Mouse (Mus musculus) kidney, embryonic 16.5 days (tissue): ENCODE measurements around the gene Vmn1r85. TPM values are rescaled to one million over a fixed set of nuclear protein-coding genes. Genes with fewer than 3 reads are reported as not detected.
A peak's percentile ranks its signal among the peaks of the same experiment; 100 is the strongest.
"Not testable (repeated sequence)": the region's sequence is repeated elsewhere in the genome, so short reads cannot be mapped to it uniquely, and the experiment has no call there.

Experiments
- ATAC-seq: fragments of 200-750 bp; cut with Nextera tagmentation; 2 replicates; pipeline ENCODE4 v1.8.0; 2017; ENCODE audit warnings: moderate TSS enrichment; ENCODE audit not compliant: low FRiP score, low TSS enrichment
- H3K27ac ChIP-seq: fragments of 300-500 bp; sonication (generic); 2 replicates; pipeline ENCODE4 v1.5.1; 2014; ENCODE audit warnings: low read length
- H3K27me3 ChIP-seq: fragments of 300-500 bp; sonication (generic); 2 replicates; pipeline ENCODE4 v1.6.1; 2014; ENCODE audit warnings: low read length, control low read depth, mixed read lengths; ENCODE audit not compliant: insufficient read depth
- H3K36me3 ChIP-seq: fragments of 300-500 bp; sonication (generic); 2 replicates; pipeline ENCODE4 v1.6.1; 2014; ENCODE audit warnings: low read length, control low read depth, mixed read lengths; ENCODE audit not compliant: insufficient read depth
- H3K4me1 ChIP-seq: fragments of 300-500 bp; sonication (generic); 2 replicates; pipeline ENCODE4 v1.6.1; 2014; ENCODE audit warnings: low read length, control low read depth, mixed read lengths; ENCODE audit not compliant: insufficient read depth
- H3K4me2 ChIP-seq: fragments of 300-500 bp; sonication (generic); replicated peaks from 2 replicates; pipeline ENCODE4 v1.6.1; 2014; ENCODE audit warnings: low read depth, low read length
- H3K4me3 ChIP-seq: fragments of 300-500 bp; sonication (generic); 2 replicates; pipeline ENCODE4 v1.5.1; 2014; ENCODE audit warnings: mild to moderate bottlenecking, low read length
- H3K9ac ChIP-seq: fragments of 300-500 bp; sonication (generic); replicated peaks from 2 replicates; pipeline ENCODE4 v1.6.1; 2014; ENCODE audit warnings: low read length
- H3K9me3 ChIP-seq: fragments of 300-500 bp; sonication (generic); 2 replicates; pipeline ENCODE4 v1.6.1; 2016; ENCODE audit warnings: low read length, control low read depth
- WGBS: fragments of 180-500 bp; shearing (Covaris S2); extraction: QIAGEN DNeasy Blood & Tissue Kit; methylation state at CpG from one replicate; pipeline ENCODE4 v1.1.7; 2014; 5-methylcytosine and 5-hydroxymethylcytosine counted together
- polyA plus RNA-seq: library from polyadenylated mRNA; unstranded; fragments of >200 nt; fragmentation: Nextera tagmentation; extraction: Ambion mirVana; gene quantifications from 2 replicates; pipeline ENCODE4 v1.2.1, GENCODE M21; 2015

The Vmn1r85 gene
- polyA plus RNA-seq = not detected in 2 replicates

DNA sequence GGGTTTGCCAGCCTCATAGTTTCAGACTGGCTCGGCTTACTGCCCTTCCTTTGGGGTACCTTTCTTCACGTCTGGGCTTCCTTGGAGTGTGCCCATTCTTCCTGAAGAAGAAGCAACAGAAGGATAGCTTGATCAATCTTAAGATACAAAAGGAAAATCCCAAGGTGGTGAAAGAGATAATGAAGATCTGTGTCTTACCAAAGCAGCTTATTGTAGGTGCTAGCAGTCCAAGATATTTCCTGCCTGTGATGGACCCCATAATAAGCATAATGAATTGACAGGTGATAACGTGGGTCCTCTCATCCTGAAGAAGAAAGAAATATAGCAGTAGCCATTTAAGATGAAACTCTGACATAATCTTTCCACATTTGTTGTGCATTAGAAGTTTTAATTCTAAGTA lies at the start of gene Vmn1r85:
Gene Vmn1r85 (minus strand): TSS at position 101 of the 400 bp plus-strand sequence.
- Histone ChIP-seq H3K36me3 (no peaks in the 10 kb centered on the region), H3K4me1 (no peaks in the 10 kb centered on the region), H3K27me3 (no peaks in the 10 kb centered on the region), H3K4me2 (no peak within 1 kb of the TSS), H3K4me3 (no peak within 1 kb of the TSS), H3K9ac (no peak within 1 kb of the TSS), H3K27ac (no peak within 1 kb of the TSS), H3K9me3 (no peaks in the 10 kb centered on the region)
- 62% methylated on average over 3 of the region's 3 CpGs for whole genome bisulfite sequencing
- no peak for ATAC-seq

GRCm38 (mm10) chr7:13140057-13140456 lies 45.1 kb upstream of the Vmn1r85 start, which contains the start of gene Vmn1r87:
Gene Vmn1r87 (minus strand): TSS chr7:13140157.
- Histone ChIP-seq H3K9ac (no peak within 1 kb of the TSS), H3K27ac (no peak within 1 kb of the TSS), H3K4me1 (no peaks in the 10 kb centered on the region), H3K27me3 (no peaks in the 10 kb centered on the region), H3K36me3 (no peaks in the 10 kb centered on the region), H3K9me3 (no peaks in the 10 kb centered on the region), H3K4me2 (no peak within 1 kb of the TSS), H3K4me3 (no peak within 1 kb of the TSS)
- no peak for ATAC-seq
- WGBS = 82% methylated on average over 1 of the region's 1 CpGs

- no peaks in the 10 kb centered on the region for H3K4me1 ChIP-seq
- no peaks in the 10 kb centered on the region for H3K36me3 ChIP-seq
- H3K9ac ChIP-seq = no peak overlapping the region
- no peak overlapping the region for H3K27ac ChIP-seq
- H3K4me2 ChIP-seq = no peak overlapping the region
- no peak for ATAC-seq
- no peaks in the 10 kb centered on the region for H3K27me3 ChIP-seq
- H3K9me3 ChIP-seq = no peaks in the 10 kb centered on the region
- H3K4me3 ChIP-seq = no peak overlapping the region
These were observed 42.4 kb upstream of the Vmn1r85 start for GRCm38 (mm10) chr7:13137340-13137739.

DNA sequence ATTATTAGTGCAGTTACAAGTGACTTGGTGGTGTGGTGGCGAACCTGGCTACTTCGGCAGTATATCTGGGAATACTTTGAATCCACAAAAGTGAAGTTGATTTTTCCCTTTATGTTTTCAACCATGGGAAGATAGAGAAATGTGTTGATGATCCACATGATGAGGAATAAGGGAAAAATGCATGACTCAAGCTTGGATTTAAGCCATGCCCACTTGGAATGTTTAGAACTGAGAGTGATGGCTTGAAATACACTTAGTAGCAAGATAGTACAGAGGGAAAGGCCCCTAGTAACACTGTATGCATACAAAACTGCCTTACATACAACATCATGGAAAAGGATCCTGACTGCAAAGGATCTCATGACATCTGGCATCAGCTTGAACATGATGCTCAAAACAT lies 36.9 kb upstream of the Vmn1r85 start:
- Histone ChIP-seq H3K27ac (no peak overlapping the region), H3K9ac (no peak overlapping the region), H3K4me3 (no peak overlapping the region), H3K4me1 (no peaks in the 10 kb centered on the region), H3K27me3 (no peaks in the 10 kb centered on the region), H3K9me3 (no peaks in the 10 kb centered on the region), H3K36me3 (no peaks in the 10 kb centered on the region), H3K4me2 (no peak overlapping the region)
- 90% methylated on average over 2 of the region's 2 CpGs for WGBS
- no peak for ATAC-seq

DNA sequence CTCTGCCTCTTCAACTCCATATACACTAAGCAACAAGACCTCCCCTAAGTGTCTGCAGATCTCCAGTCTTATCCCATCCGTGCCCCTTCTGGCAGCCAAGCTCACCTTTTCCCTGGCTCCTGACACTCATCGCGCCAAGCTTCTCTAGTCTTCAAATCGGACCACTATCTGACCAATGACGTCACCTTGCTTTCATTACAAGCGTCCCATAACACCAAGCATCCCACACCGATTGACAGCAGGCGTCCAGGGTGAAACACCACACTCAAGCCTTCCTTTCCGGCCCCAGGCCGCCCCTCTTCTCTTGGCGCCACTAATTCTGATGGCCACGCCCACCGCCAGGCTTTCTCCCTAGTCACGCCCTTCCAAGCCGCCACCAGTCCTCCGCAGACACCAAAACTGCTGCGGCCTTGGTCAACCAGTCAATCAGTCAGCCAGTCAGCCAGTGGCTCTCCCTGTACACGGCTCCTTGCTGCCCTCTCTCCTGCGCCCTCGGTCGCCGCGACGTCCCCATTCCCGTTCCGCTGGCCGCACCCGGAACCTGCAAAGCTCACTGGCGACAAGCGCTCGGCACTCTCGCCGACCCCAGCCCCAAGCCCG lies 28.7 kb upstream of the Vmn1r85 start:
- H3K27ac ChIP-seq, H3K27me3 ChIP-seq, H3K36me3 ChIP-seq, H3K9ac ChIP-seq, H3K4me1 ChIP-seq, H3K9me3 ChIP-seq: not testable (repeated sequence)
- ATAC-seq = peak; percentile 95
- under 1% methylated on average over 15 of the region's 34 CpGs for WGBS
- peak overlapping the region; percentile 43 for H3K4me2 ChIP-seq
- H3K4me3 ChIP-seq = peak overlapping the region; percentile 19

- no peak within 1 kb of the TSS for H3K4me3 ChIP-seq
- H3K36me3 ChIP-seq = no peaks in the 10 kb centered on the region
- H3K4me1 ChIP-seq = no peaks in the 10 kb centered on the region
- H3K27me3 ChIP-seq = no peaks in the 10 kb centered on the region
- H3K27ac ChIP-seq = no peak within 1 kb of the TSS
- no peak for ATAC-seq
- no peak within 1 kb of the TSS for H3K9ac ChIP-seq
- no peaks in the 10 kb centered on the region for H3K9me3 ChIP-seq
- no peak within 1 kb of the TSS for H3K4me2 ChIP-seq
These were observed 24.8 kb upstream of the Vmn1r85 start, which contains the start of gene Vmn1r86 for GRCm38 (mm10) chr7:13119817-13120216. Gene Vmn1r86 (minus strand): TSS chr7:13119917.

GRCm38 (mm10) chr7:13072293-13072692 lies 22.7 kb downstream of the Vmn1r85 start:
- Histone ChIP-seq H3K4me2 (no peak overlapping the region), H3K27ac (no peak overlapping the region), H3K9ac (no peak overlapping the region), H3K36me3 (no peaks in the 10 kb centered on the region), H3K4me1 (no peaks in the 10 kb centered on the region), H3K9me3 (no peaks in the 10 kb centered on the region), H3K27me3 (no peaks in the 10 kb centered on the region), H3K4me3 (no peak overlapping the region)
- ATAC-seq = no peak
- WGBS = 59% methylated on average over 5 of the region's 5 CpGs

DNA sequence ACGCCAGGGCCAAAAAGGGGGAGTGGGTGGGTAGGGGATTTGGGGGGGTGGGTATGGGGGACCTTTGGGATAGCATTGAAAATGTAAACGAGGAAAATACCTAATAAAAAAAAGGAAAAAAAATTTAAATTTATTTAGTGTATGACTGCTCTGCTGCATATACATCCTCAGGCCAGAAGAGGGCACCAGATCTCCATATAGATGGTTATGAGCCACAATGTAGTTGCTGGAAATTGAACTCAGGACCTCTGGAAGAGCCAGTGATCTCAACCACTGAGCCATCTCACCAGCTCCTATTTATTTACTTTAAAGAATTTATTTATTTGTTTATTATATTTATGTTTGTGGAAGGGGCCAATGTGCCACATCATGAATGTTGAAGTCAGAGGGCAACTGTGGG lies 31.6 kb downstream of the Vmn1r85 start:
- 49% methylated on average over 2 of the region's 2 CpGs for WGBS
- ATAC-seq, H3K36me3 ChIP-seq, H3K4me1 ChIP-seq, H3K27me3 ChIP-seq, H3K27ac ChIP-seq, H3K9ac ChIP-seq, H3K4me3 ChIP-seq, H3K4me2 ChIP-seq, H3K9me3 ChIP-seq: not testable (repeated sequence)

DNA sequence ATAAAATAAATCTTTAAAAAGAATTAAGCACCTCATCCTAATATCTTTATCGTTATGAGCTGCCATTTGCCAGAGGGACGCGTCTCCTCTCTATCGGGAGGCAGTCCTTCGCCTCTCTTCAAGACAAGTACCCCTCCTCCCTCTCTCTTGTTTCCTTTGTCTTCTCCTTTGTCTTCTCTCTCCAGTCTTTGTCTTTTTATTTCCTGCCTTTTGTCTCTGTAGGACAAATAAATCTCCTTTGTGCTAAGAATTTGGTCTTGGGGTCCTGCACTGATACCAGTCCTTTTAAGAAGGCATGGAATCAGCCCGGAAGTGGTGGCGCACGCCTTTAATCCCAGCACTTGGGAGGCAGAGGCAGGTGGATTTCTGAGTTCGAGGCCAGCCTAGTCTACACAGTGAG lies 35.4 kb downstream of the Vmn1r85 start:
- Histone ChIP-seq H3K4me1 (no peaks in the 10 kb centered on the region), H3K27ac (no peak overlapping the region), H3K36me3 (no peaks in the 10 kb centered on the region), H3K4me3 (no peak overlapping the region), H3K4me2 (no peak overlapping the region), H3K27me3 (no peaks in the 10 kb centered on the region), H3K9me3 (no peaks in the 10 kb centered on the region), H3K9ac (no peak overlapping the region)
- 92% methylated on average over 9 of the region's 9 CpGs for WGBS
- ATAC-seq = no peak

GRCm38 (mm10) chr7:13056913-13057700 lies 37.9 kb downstream of the Vmn1r85 start:
- ATAC-seq = no peak
- no peak overlapping the region for H3K4me3 ChIP-seq
- H3K4me1 ChIP-seq = peaks cover 3% of the 10 kb centered on the region; the same call in 1 of the 2 replicates
- H3K9ac ChIP-seq = no peak overlapping the region
- H3K27ac ChIP-seq = no peak overlapping the region
- no peaks in the 10 kb centered on the region for H3K27me3 ChIP-seq
- H3K4me2 ChIP-seq = no peak overlapping the region
- no peaks in the 10 kb centered on the region for H3K9me3 ChIP-seq
- H3K36me3 ChIP-seq = no peaks in the 10 kb centered on the region
- WGBS = 50% methylated on average over 8 of the region's 8 CpGs
